26 mouse cellular contexts compared by ENCODE assay signal in genomic region chr2:180398851-180399447, GRCm38 (mm10). TPM values are rescaled to one million over a fixed set of nuclear protein-coding genes. Genes with fewer than 3 reads are reported as not detected.
DNase-seq lines count a peak whose midpoint lies in the region; ATAC-seq and TF ChIP-seq lines count a peak whose summit lies in the region.
"Had no signal": no experiment of that assay in that cellular context is flagged by ENCODE, and none has a peak within 500 bp of the region (broad histone marks: within the 10 kb centered on the region; RNA-seq: fewer than 3 reads in every experiment).

No protein-coding gene starts in this region.

- WGBS in heart, embryonic 12.5 days, result 69% methylated on average over 6 of the region's 6 CpGs
- WGBS in heart, postnatal 0 days, result 62% methylated on average over 6 of the region's 6 CpGs

- intact Hi-C loops in gastrocnemius, postnatal 14 days (cut with DNase I; ENCODE audit: low total_unique reads), result no loop called here

- peak; percentile 32 to 36 for DNase-seq in heart, adult 18-20 months
- DNase-seq in heart, adult 8-10 months (ENCODE audit: low spot score), result no peak
- peak; percentile 59 for DNase-seq in gastrocnemius, postnatal 14 days
- DNase-seq in heart, postnatal 0 days (ENCODE audit: low spot score), result peak; percentile 50
- no peak for DNase-seq in adipocyte (ENCODE audit: low spot score)
- DNase-seq: adrenal gland, adult 2 months; adrenal gland, postnatal 36 days; cerebellum, adult 2 months; cerebellum, postnatal 14 days; kidney, adult 18-20 months; kidney, postnatal 25 days; liver; lung, embryonic 14.5 days; retina, postnatal 1 day; right cerebral cortex, postnatal 14 days; spleen, adult 18-20 months; thymus, adult 2 months; thymus, postnatal 36 days had no signal

- peak overlapping the region; percentile 74 for H3K27ac ChIP-seq in heart, embryonic 12.5 days (ENCODE audit: poor library complexity, severe bottlenecking)
- peak overlapping the region; percentile 96 for H3K27ac ChIP-seq in heart, postnatal 0 days (ENCODE audit: low read depth)
- H3K27ac ChIP-seq: kidney, embryonic 15.5 days; liver, embryonic 14.5 days; midbrain, embryonic 10.5 days had no signal

- peaks cover 59% of the 10 kb centered on the region for H3K4me1 ChIP-seq in heart, embryonic 12.5 days (replicated peaks)
- 0 out of 2 replicates have a peak, but pooled peaks cover 4% of the 10 kb centered on the region for H3K4me1 ChIP-seq in heart, postnatal 0 days (ENCODE audit: control insufficient read depth, insufficient read depth)
- H3K4me1 ChIP-seq: kidney, embryonic 15.5 days; midbrain, embryonic 10.5 days had no signal

- no peak for TF ChIP-seq EP300 in heart, postnatal 0 days (IDR thresholded peaks at IDR 0.05; ENCODE audit: low read depth)

- H3K4me3 ChIP-seq in heart, embryonic 12.5 days, result no peak overlapping the region
- H3K4me3 ChIP-seq in heart, postnatal 0 days (ENCODE audit: low read depth, low read length), result no peak overlapping the region
- H3K4me3 ChIP-seq: erythroblast, embryonic 14.5 days; kidney, embryonic 15.5 days; midbrain, embryonic 10.5 days had no signal

- TF ChIP-seq CTCF in heart, postnatal 0 days (IDR thresholded peaks at IDR 0.05; ENCODE audit: low read depth), result no peak

- H3K9me3 ChIP-seq in heart, embryonic 12.5 days (replicated peaks), result no peaks in the 10 kb centered on the region
- no peaks in the 10 kb centered on the region for H3K9me3 ChIP-seq in heart, postnatal 0 days (replicated peaks; ENCODE audit: control insufficient read depth, low read length)
- H3K9me3 ChIP-seq: kidney, embryonic 15.5 days; midbrain, embryonic 10.5 days had no signal

- no peaks in the 10 kb centered on the region for H3K27me3 ChIP-seq in heart, embryonic 12.5 days (replicated peaks)
- H3K27me3 ChIP-seq in heart, postnatal 0 days (ENCODE audit: control insufficient read depth, insufficient read depth, low read length), result no peaks in the 10 kb centered on the region
- H3K27me3 ChIP-seq: kidney, embryonic 15.5 days had no signal

- ATAC-seq in heart, embryonic 12.5 days (ENCODE audit: insufficient number of reproducible peaks, low FRiP score), result no peak
- peak; percentile 6 for ATAC-seq in heart, postnatal 0 days (ENCODE audit: insufficient read depth, low read depth)
- no peak for ATAC-seq in cerebellum, adult (ENCODE audit: insufficient number of reproducible peaks, low FRiP score, low TSS enrichment)
- ATAC-seq: CD4-positive, CD25-positive, alpha-beta regulatory T cell, adult 4 months; hindbrain, embryonic 16.5 days had no signal

- peaks cover 30% of the 10 kb centered on the region for H3K36me3 ChIP-seq in heart, embryonic 12.5 days
- H3K36me3 ChIP-seq in heart, postnatal 0 days (replicated peaks; ENCODE audit: control insufficient read depth, insufficient read depth, low read length), result no peaks in the 10 kb centered on the region; the same call in 1 of the 2 replicates
- H3K36me3 ChIP-seq: kidney, embryonic 15.5 days; midbrain, embryonic 10.5 days had no signal

- H3K9ac ChIP-seq in heart, embryonic 12.5 days, result no peak overlapping the region
- no peak overlapping the region for H3K9ac ChIP-seq in heart, postnatal 0 days (replicated peaks; ENCODE audit: low read depth, low read length)
- H3K9ac ChIP-seq: kidney, embryonic 15.5 days; liver, embryonic 14.5 days; lung, embryonic 14.5 days had no signal

- H3K4me2 ChIP-seq in heart, embryonic 12.5 days, result no peak overlapping the region
- H3K4me2 ChIP-seq in heart, postnatal 0 days (ENCODE audit: low read depth, low read length), result no peak overlapping the region
- H3K4me2 ChIP-seq: kidney, embryonic 15.5 days; lung, embryonic 14.5 days had no signal

RNA-seq across cellular contexts. Expression of gene Slco4a1, which starts 57.1 kb away (rescaled TPM):
- under 1 TPM in 1 of 2 experiments, not detected in 1; 0.23 TPM for total RNA-seq in heart, adult 18-20 months (2021)
- total RNA-seq in heart, adult 8-10 months (2022), result under 1 TPM in 2 of 4 experiments, not detected in 2; 0.09 to 0.34 TPM
- under 1 TPM; 0.23 to 0.24 TPM for total RNA-seq in gastrocnemius, postnatal 14 days (2021)
- 0.51 and 0.67 TPM in 2 replicates for polyA plus RNA-seq in heart, embryonic 12.5 days (2016; fragmentation: Nextera tagmentation; extraction: Ambion mirVana)
- 0.50 TPM in 1 of 2 replicates, not detected in the other for total RNA-seq in heart, postnatal 0 days (2014; rRNA removed; ENCODE audit: low replicate concordance)
- not detected in 2 replicates for polyA plus RNA-seq in heart, postnatal 0 days (2015; fragmentation: Nextera tagmentation; extraction: Ambion mirVana)

Comparison
In these comparisons a context has a peak if more than half of its experiments do, and no peak if none do; other contexts are left out.
1. DNase-seq: peak in heart, adult 18-20 months (2 of 2), gastrocnemius, postnatal 14 days (single experiment) and heart, postnatal 0 days (single experiment); none in heart, adult 8-10 months (single experiment) and adipocyte (single experiment).